Comparison of ENCODE assay signal across 10 mouse cellular contexts in genomic region chr10:83624065-83624464, GRCm38 (mm10).
"Had no signal": no experiment of that assay in that cellular context is flagged by ENCODE, and none has a peak within 500 bp of the region (broad histone marks: within the 10 kb centered on the region; RNA-seq: fewer than 3 reads in every experiment).

No protein-coding gene starts in this region.

- H3K9me3 ChIP-seq: limb, embryonic 15.5 days; liver, embryonic 12.5 days; megakaryocyte, embryonic 14.5 days had no signal

- H3K9ac ChIP-seq: limb, embryonic 15.5 days; liver, embryonic 12.5 days had no signal

- H3K4me2 ChIP-seq: limb, embryonic 15.5 days; liver, embryonic 12.5 days; midbrain, embryonic 11.5 days had no signal

- H3K27ac ChIP-seq: limb, embryonic 15.5 days; liver, embryonic 12.5 days had no signal

- H3K4me1 ChIP-seq: liver, embryonic 12.5 days; megakaryocyte, embryonic 14.5 days had no signal

- ATAC-seq: liver, embryonic 12.5 days had no signal

- H3K27me3 ChIP-seq: limb, embryonic 15.5 days; liver, embryonic 12.5 days had no signal

- DNase-seq: kidney, adult 11 months; kidney, postnatal 14 days; lung, postnatal 14 days; right cerebral cortex, postnatal 14 days; thymus, adult 18-20 months; thymus, postnatal 14 days had no signal

- H3K4me3 ChIP-seq: limb, embryonic 15.5 days; liver, embryonic 12.5 days; megakaryocyte, embryonic 14.5 days had no signal
